Mouse (Mus musculus) neural tube, embryonic 14.5 days (tissue): ENCODE measurements around the gene Ehd1. TPM values are rescaled to one million over a fixed set of nuclear protein-coding genes. Genes with fewer than 3 reads are reported as not detected.

ENCODE experiments used
- ATAC-seq: fragments of 200-750 bp; cut with Nextera tagmentation; 2 replicates; pipeline ENCODE4 v1.8.0; 2017; ENCODE audit warnings: low read depth, mild to moderate bottlenecking, moderate TSS enrichment, moderate library complexity
- H3K27ac ChIP-seq: fragments of 300-500 bp; sonication (generic); 2 replicates; pipeline ENCODE4 v1.5.1; 2014; ENCODE audit warnings: low read depth, mild to moderate bottlenecking, control low read depth, low read length, moderate library complexity, mixed read lengths
- H3K27me3 ChIP-seq: fragments of 300-500 bp; sonication (generic); 2 replicates; pipeline ENCODE4 v1.6.1; 2014; ENCODE audit warnings: low read length; ENCODE audit not compliant: control insufficient read depth, insufficient read depth
- H3K36me3 ChIP-seq: fragments of 300-500 bp; sonication (generic); 2 replicates; pipeline ENCODE4 v1.6.1; 2014; ENCODE audit warnings: low read length, mixed read lengths; ENCODE audit not compliant: control insufficient read depth, insufficient read depth
- H3K4me1 ChIP-seq: fragments of 300-500 bp; sonication (generic); 2 replicates; pipeline ENCODE4 v1.6.1; 2014; ENCODE audit warnings: low read length; ENCODE audit not compliant: control insufficient read depth, insufficient read depth
- H3K4me2 ChIP-seq: fragments of 300-500 bp; sonication (generic); 2 replicates; pipeline ENCODE4 v1.6.1; 2014; ENCODE audit warnings: mild to moderate bottlenecking, low read depth, low read length, control low read depth
- H3K4me3 ChIP-seq: fragments of 300-500 bp; sonication (generic); 2 replicates; pipeline ENCODE4 v1.5.1; 2014; ENCODE audit warnings: low read depth, low read length, control low read depth, mixed read lengths
- H3K9ac ChIP-seq: fragments of 300-500 bp; sonication (generic); replicated peaks from 2 replicates; pipeline ENCODE4 v1.6.1; 2014; ENCODE audit warnings: low read depth, mild to moderate bottlenecking, control low read depth, low read length, mixed read lengths
- H3K9me3 ChIP-seq: fragments of 300-500 bp; sonication (generic); 2 replicates; pipeline ENCODE4 v1.6.1; 2016; ENCODE audit warnings: low read length; ENCODE audit not compliant: control insufficient read depth
- WGBS: fragments of 180-500 bp; shearing (Covaris S2); extraction: QIAGEN DNeasy Blood & Tissue Kit; methylation state at CpG from one replicate; pipeline ENCODE4 v1.1.7; 2014; 5-methylcytosine and 5-hydroxymethylcytosine counted together
- polyA plus RNA-seq: library from polyadenylated mRNA; unstranded; fragments of >200 nt; fragmentation: Nextera tagmentation; extraction: Ambion mirVana; gene quantifications from 2 replicates; pipeline ENCODE4 v1.2.1, GENCODE M21; 2014

Gene Ehd1
- polyA plus RNA-seq, 1 experiment from 2014 or later: 53.4 TPM

GRCm38 (mm10) chr19:6247526-6248300 lies 28.8 kb upstream of the Ehd1 start:
- Histone ChIP-seq H3K4me3 (no peak overlapping the region), H3K27me3 (no peaks in the 10 kb centered on the region), H3K4me2 (no peak overlapping the region), H3K36me3 (peaks cover 56% of the 10 kb centered on the region), H3K4me1 (peaks cover 4% of the 10 kb centered on the region), H3K9ac (no peak overlapping the region), H3K27ac (no peak overlapping the region), H3K9me3 (no peaks in the 10 kb centered on the region)
- no peak for ATAC-seq
- WGBS: 94% methylated on average over 29 of the region's 29 CpGs

- no peaks in the 10 kb centered on the region for H3K9me3 ChIP-seq
- ATAC-seq: no peak
- 92% methylated on average over 4 of the region's 4 CpGs for WGBS
- no peak overlapping the region for H3K4me2 ChIP-seq
- peaks cover 64% of the 10 kb centered on the region for H3K36me3 ChIP-seq
- H3K4me1 ChIP-seq: no peaks in the 10 kb centered on the region
- H3K27me3 ChIP-seq: no peaks in the 10 kb centered on the region
- H3K4me3 ChIP-seq: no peak overlapping the region
- H3K9ac ChIP-seq: no peak overlapping the region
- H3K27ac ChIP-seq: no peak overlapping the region
These were observed 23.5 kb upstream of the Ehd1 start for GRCm38 (mm10) chr19:6253021-6253420.

- H3K4me3 ChIP-seq: no peak overlapping the region
- no peaks in the 10 kb centered on the region for H3K9me3 ChIP-seq
- WGBS: 73% methylated on average over 2 of the region's 2 CpGs
- no peaks in the 10 kb centered on the region for H3K27me3 ChIP-seq
- H3K4me1 ChIP-seq: no peaks in the 10 kb centered on the region
- ATAC-seq: no peak
- no peak overlapping the region for H3K4me2 ChIP-seq
- H3K36me3 ChIP-seq: peaks cover 50% of the 10 kb centered on the region
- H3K9ac ChIP-seq: no peak overlapping the region
- no peak overlapping the region for H3K27ac ChIP-seq
These were observed 16.1 kb upstream of the Ehd1 start for GRCm38 (mm10) chr19:6260428-6260827.

- 82% methylated on average over 4 of the region's 4 CpGs for WGBS
- Histone ChIP-seq H3K36me3 (peaks cover 47% of the 10 kb centered on the region), H3K4me1 (no peaks in the 10 kb centered on the region), H3K4me3 (no peak overlapping the region), H3K9ac (no peak overlapping the region), H3K27me3 (no peaks in the 10 kb centered on the region), H3K9me3 (no peaks in the 10 kb centered on the region), H3K4me2 (no peak overlapping the region), H3K27ac (no peak overlapping the region)
- ATAC-seq: no peak
These were observed 15.6 kb upstream of the Ehd1 start for GRCm38 (mm10) chr19:6260946-6261345.

GRCm38 (mm10) chr19:6261379-6261778 lies 15.1 kb upstream of the Ehd1 start:
- H3K36me3 ChIP-seq: peaks cover 43% of the 10 kb centered on the region
- no peaks in the 10 kb centered on the region for H3K27me3 ChIP-seq
- 93% methylated on average over 14 of the region's 14 CpGs for WGBS
- H3K4me1 ChIP-seq: no peaks in the 10 kb centered on the region
- H3K9me3 ChIP-seq: no peaks in the 10 kb centered on the region
- no peak for ATAC-seq
- no peak overlapping the region for H3K4me3 ChIP-seq
- no peak overlapping the region for H3K9ac ChIP-seq
- H3K27ac ChIP-seq: no peak overlapping the region
- H3K4me2 ChIP-seq: no peak overlapping the region

- 63% methylated on average over 7 of the region's 7 CpGs for WGBS
- Histone ChIP-seq H3K9me3 (no peaks in the 10 kb centered on the region), H3K36me3 (peaks cover 35% of the 10 kb centered on the region), H3K27ac (no peak overlapping the region), H3K4me3 (no peak overlapping the region), H3K9ac (no peak overlapping the region), H3K4me2 (no peak overlapping the region), H3K27me3 (no peaks in the 10 kb centered on the region), H3K4me1 (no peaks in the 10 kb centered on the region)
- ATAC-seq: no peak
These were observed 14.3 kb upstream of the Ehd1 start for GRCm38 (mm10) chr19:6262222-6262621.

DNA sequence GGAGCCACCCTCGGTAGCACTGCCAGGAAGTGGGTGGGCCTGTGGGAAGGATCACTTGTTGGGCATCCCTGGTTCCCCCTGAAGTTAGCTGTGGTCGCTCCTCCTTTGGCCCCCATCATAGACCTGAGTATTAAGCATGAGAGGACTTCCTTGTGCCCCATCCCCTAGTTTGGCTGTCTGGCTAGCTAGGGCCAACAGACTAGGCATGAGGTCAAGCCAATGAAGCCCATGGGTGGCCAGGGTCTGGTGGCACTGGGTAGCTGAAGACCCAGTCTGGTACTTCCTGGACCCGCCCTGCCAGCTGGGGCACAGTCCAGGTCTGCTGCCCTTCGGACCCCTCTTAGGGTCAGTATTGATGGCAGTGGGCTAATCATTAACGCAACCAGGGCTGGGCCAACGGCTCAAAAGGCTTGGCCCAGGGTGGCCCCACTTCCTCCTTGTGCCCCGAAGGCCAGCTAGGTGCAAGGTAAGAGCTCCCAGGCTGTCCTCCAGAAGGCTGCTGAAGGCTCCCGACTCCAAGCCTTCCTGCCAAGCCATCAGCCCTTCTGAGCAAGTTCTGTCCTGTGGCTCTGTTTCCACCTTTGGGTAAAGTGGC lies 13.6 kb upstream of the Ehd1 start:
- ATAC-seq: no peak
- no peak overlapping the region for H3K9ac ChIP-seq

GRCm38 (mm10) chr19:6264200-6264599 lies 12.3 kb upstream of the Ehd1 start:
- Histone ChIP-seq H3K4me1 (no peaks in the 10 kb centered on the region), H3K4me3 (no peak overlapping the region), H3K4me2 (no peak overlapping the region), H3K27me3 (no peaks in the 10 kb centered on the region), H3K27ac (no peak overlapping the region), H3K36me3 (peaks cover 15% of the 10 kb centered on the region), H3K9ac (no peak overlapping the region), H3K9me3 (no peaks in the 10 kb centered on the region)
- no peak for ATAC-seq
- WGBS: 62% methylated on average over 9 of the region's 9 CpGs

More for the DNA sequence above, 13.6 kb upstream of the Ehd1 start:
- H3K9me3 ChIP-seq: no peaks in the 10 kb centered on the region
- H3K4me3 ChIP-seq: no peak overlapping the region
- no peaks in the 10 kb centered on the region for H3K27me3 ChIP-seq
- 82% methylated on average over 8 of the region's 8 CpGs for WGBS
- H3K4me1 ChIP-seq: no peaks in the 10 kb centered on the region
- no peak overlapping the region for H3K27ac ChIP-seq
- H3K36me3 ChIP-seq: peaks cover 28% of the 10 kb centered on the region
- no peak overlapping the region for H3K4me2 ChIP-seq

DNA sequence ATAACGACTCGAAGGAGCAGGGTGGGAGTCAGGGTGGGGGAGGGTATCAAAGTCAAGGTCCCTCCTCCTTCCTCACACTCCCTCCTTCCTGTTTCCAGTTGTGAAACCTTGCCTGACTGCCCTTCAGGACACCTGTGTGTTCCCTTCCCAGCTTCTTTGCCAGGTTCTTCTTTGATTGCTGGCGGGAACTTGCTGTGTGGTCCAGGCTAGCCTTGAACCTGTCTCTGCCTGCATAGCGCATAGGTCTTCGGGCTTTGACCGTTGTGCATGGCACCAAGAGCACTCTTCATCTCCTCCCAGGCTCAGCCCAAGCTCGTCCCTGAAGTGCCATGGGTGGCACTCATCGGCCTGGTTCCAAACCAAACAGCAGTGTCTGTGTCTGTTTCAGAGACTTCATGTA lies 11.6 kb upstream of the Ehd1 start:
- H3K4me1 ChIP-seq: no peaks in the 10 kb centered on the region
- H3K9ac ChIP-seq: no peak overlapping the region
- H3K4me3 ChIP-seq: no peak overlapping the region
- no peaks in the 10 kb centered on the region for H3K9me3 ChIP-seq
- H3K4me2 ChIP-seq: no peak overlapping the region
- H3K27ac ChIP-seq: no peak overlapping the region
- H3K27me3 ChIP-seq: no peaks in the 10 kb centered on the region
- peaks cover 12% of the 10 kb centered on the region for H3K36me3 ChIP-seq
- no peak for ATAC-seq
- WGBS: 92% methylated on average over 8 of the region's 8 CpGs
